Mouse (Mus musculus) megakaryocyte, embryonic 14.5 days (primary cell): ENCODE measurements around the gene Etv6.

ENCODE experiments used
- FLI1 ChIP-seq: IDR thresholded peaks from 2 replicates; pipeline ENCODE4 v1.6.1; 2012; ENCODE audit warnings: low read length, inconsistent platforms, mixed read lengths
- GATA1 ChIP-seq: IDR thresholded peaks from 3 replicates; pipeline ENCODE4 v1.6.1; 2012; ENCODE audit warnings: mixed read lengths, low read length, inconsistent platforms, borderline replicate concordance

DNA sequence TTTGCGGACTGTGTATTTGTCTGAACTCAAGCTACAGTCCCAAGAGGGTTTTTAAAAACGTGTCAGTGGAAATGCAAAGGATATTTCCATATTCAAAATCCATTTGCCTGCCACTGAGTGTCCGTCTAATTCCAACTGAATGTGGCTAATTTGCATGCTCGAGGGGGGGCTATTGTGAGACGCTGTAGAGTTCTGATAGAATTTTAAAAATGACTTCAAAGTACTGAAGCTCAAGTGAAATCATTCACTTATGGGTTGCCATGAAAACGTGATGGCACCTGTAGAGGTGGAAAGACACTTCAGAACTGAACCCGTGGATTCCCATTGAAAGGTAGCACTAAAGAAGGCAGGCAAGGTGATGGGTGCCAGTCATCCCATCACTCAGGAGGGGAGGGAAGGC is 3.0 kb upstream of the Etv6 start:
- TF ChIP-seq FLI1 (no peak), GATA1 (no peak)
